Mouse (Mus musculus) embryonic facial prominence, embryonic 10.5 days (tissue): ENCODE data around the gene Prrt1. TPM values are rescaled to one million over a fixed set of nuclear protein-coding genes. Genes with fewer than 3 reads are reported as not detected.

Source experiments
- DNase-seq: peaks from one replicate; pipeline ENCODE4 v3.0.0-alpha.2; 2017; ENCODE audit warnings: low spot score
- H3K27ac ChIP-seq: fragments of 300-500 bp; sonication (generic); replicated peaks from 2 replicates; pipeline ENCODE4 v1.5.1; 2016; ENCODE audit warnings: mild to moderate bottlenecking
- H3K27me3 ChIP-seq: fragments of 300-500 bp; sonication (generic); replicated peaks from 2 replicates; pipeline ENCODE4 v1.6.1; 2016; ENCODE audit warnings: low read depth, mild to moderate bottlenecking; ENCODE audit not compliant: poor library complexity, severe bottlenecking
- H3K36me3 ChIP-seq: fragments of 300-500 bp; sonication (generic); replicated peaks from 2 replicates; pipeline ENCODE4 v1.6.1; 2016; ENCODE audit warnings: mild to moderate bottlenecking, moderate library complexity
- H3K4me1 ChIP-seq: fragments of 300-500 bp; sonication (generic); 2 replicates; pipeline ENCODE4 v1.6.1; 2016
- H3K4me3 ChIP-seq: fragments of 300-500 bp; sonication (generic); 2 replicates; pipeline ENCODE4 v1.5.1; 2016; ENCODE audit warnings: mild to moderate bottlenecking, moderate library complexity
- H3K9me3 ChIP-seq: fragments of 300-500 bp; sonication (generic); 2 replicates; pipeline ENCODE4 v1.6.1; 2016; ENCODE audit warnings: mild to moderate bottlenecking
- WGBS: fragments of 180-500 bp; shearing (Covaris S2); methylation state at CpG from one replicate; pipeline ENCODE4 v1.1.7; 2016; 5-methylcytosine and 5-hydroxymethylcytosine counted together
- polyA plus RNA-seq: library from polyadenylated mRNA; unstranded; fragments of >200 nt; fragmentation: Nextera tagmentation; extraction: Ambion mirVana; gene quantifications from 2 replicates; pipeline ENCODE4 v1.2.1, GENCODE M21; 2016

Gene Prrt1
- polyA plus RNA-seq, 1 experiment from 2014 or later = 0.12 TPM

DNA sequence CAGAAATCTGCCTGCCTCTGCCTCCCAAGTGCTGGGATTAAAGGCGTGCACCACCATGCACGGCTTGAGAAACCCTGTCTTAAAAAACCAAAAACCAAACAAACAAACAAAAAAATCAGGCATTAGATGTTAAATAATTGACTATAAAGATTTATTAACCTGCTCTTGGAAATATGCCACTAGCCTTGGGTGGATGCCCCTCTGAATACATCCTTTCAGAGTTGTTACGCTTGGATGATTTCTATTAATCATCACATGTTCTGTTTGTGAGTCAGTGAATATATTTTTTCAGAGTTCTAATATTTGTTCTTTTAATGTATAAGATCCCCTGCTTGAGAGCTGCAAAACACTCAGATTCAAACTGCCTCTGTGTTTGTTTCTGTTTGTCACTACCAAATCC lies 4.4 kb upstream of the Prrt1 start:
- H3K36me3 ChIP-seq = peaks cover 43% of the 10 kb centered on the region
- H3K4me1 ChIP-seq = peaks cover 41% of the 10 kb centered on the region
- DNase-seq = no peak
- H3K9me3 ChIP-seq = no peaks in the 10 kb centered on the region
- H3K27ac ChIP-seq = no peak overlapping the region
- H3K27me3 ChIP-seq = peaks cover 16% of the 10 kb centered on the region
- no peak overlapping the region for H3K4me3 ChIP-seq
- WGBS = 96% methylated on average over 3 of the region's 3 CpGs

DNA sequence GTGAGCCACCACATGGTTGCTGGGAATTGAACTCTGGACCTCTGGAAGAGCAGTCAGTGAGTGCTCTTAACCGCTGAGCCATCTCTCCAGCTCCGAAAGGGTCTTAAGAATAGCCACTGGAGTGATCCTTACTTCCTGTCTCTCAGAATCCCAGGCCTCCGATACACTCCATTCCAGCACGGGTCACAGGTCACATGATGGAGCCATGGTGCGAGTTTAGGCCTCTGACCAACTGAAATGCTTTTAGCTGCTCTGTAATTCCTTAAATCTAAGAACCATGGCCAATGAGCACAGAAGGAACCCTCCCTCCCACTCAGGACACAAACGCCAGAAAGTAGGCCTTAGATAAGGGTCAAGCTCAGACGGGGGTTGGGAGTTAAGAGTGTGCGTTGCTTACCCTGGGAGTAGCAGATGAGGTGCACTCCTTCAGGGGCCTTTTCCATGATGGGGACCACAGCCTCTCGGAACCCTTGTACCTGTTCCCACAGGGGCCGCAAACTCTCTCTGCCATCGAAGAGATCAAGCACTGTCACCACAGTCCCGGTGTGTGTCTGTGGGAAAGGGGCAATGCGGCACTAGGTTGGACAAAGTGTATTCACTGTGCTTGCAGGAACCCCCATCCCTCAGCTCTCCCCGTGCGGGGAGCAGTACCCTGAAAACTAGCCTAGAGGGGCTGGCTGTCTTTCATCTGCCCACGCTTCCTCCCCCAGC lies 3.1 kb upstream of the Prrt1 start:
- peak overlapping the region; percentile 77 for H3K4me3 ChIP-seq
- 50% methylated on average over 16 of the region's 16 CpGs for WGBS
- H3K27me3 ChIP-seq = peaks cover 28% of the 10 kb centered on the region
- H3K4me1 ChIP-seq = peaks cover 53% of the 10 kb centered on the region
- H3K27ac ChIP-seq = peak overlapping the region; percentile 92
- H3K36me3 ChIP-seq = peaks cover 39% of the 10 kb centered on the region
- H3K9me3 ChIP-seq = no peaks in the 10 kb centered on the region
- DNase-seq = no peak

DNA sequence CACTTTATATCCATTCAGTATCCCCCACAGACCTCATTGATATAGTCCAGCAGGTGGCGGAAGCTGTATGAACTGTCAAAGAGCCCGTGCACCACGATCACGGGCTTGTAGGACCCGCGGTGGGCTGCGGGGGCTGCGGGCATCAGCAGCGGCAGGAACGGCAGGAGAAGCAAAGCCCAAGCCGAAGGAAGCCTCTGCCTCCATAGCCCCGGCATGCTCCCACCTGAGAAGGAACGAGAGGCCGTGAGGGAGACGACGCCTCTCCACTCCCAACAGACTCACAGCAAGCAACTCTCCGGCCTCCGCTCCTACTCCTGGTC lies 2.6 kb upstream of the Prrt1 start:
- peaks cover 35% of the 10 kb centered on the region for H3K36me3 ChIP-seq
- no peaks in the 10 kb centered on the region for H3K9me3 ChIP-seq
- peak overlapping the region; percentile 92 for H3K27ac ChIP-seq
- DNase-seq = peak; percentile 66
- peaks cover 33% of the 10 kb centered on the region for H3K27me3 ChIP-seq
- peaks cover 59% of the 10 kb centered on the region for H3K4me1 ChIP-seq
- under 1% methylated on average over 18 of the region's 18 CpGs for WGBS
- peak overlapping the region; percentile 77 for H3K4me3 ChIP-seq

DNA sequence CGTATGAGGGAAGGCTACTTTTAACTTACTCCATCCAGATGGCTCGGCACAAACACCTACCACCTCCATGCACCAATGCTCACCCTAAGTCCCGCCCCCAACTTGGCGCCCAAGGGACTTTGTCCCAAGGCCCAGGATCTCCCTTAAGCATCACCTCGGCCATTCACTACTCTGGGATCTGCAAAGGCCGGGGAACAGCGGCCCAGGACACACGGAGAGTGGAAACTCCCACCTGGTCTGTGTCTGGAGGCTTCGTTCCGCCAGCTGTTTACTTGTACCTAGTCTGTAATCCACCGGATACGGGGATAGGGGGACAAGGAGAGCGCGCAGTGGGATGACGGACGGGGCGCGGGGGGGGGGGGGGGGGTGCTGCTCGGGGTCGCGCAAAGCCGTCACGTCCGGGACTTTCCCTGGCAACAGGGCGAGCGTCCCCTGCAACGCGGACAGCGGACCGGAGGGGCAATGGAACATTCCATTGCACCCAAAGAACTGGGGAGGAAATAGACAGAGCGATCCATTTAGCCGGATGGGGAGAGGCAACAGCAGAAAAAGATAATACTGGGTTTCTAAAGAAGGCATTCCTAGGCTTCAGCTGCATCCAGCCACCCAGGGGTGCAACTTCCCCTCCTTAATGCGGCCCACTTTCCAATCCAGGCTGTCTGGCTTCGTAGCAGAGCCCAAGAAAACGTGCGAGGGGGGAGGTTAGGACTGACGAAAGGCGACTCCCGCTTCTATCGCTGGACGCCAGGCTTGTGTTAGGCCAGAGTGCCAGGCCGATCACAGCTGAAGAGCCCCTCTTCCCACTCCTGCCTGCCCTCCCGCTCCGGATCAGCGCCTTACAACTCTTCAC lies 2.0 kb upstream of the Prrt1 start:
- peaks cover 64% of the 10 kb centered on the region for H3K4me1 ChIP-seq
- peak overlapping the region; percentile 92 for H3K27ac ChIP-seq
- H3K9me3 ChIP-seq = no peaks in the 10 kb centered on the region
- H3K36me3 ChIP-seq = peaks cover 29% of the 10 kb centered on the region
- DNase-seq = peak; percentile 94
- under 1% methylated on average over 45 of the region's 45 CpGs for WGBS
- peaks cover 39% of the 10 kb centered on the region for H3K27me3 ChIP-seq
- peak overlapping the region; percentile 77 for H3K4me3 ChIP-seq

DNA sequence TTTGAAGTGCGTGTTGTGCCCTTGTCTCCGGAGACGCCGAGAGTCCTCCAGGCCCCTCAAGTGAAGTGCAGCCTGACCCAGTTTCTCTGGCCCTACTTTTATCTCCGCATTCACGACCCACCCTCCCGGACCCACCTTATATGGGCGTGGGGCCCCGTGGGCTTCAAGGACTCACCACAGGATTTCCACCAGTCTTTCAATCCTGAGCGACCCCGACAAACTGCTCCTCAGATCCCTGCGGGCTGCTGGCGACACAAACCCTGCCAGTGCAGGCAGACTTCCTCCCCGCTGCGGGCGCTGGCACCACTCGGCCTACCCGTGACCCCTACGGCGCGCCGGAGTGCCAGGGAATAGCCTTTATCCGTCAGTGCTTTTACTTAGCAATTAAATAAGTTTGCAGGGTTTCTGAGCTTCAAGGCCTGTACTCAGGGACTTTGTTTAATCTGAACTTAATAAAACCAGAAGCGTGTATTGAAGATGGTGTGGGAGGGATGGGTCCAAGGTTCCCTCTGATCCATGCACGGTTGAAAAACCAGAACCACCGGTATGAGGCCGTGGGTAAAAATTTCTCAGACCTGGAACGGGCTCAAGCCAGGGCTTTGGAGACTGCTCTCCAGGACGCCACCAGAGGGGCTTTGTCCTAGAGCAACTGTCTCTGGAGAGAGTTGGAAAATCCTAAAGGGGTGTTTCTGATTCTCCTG lies 1.2 kb upstream of the Prrt1 start, which contains the start of gene Ppt2:
Ppt2 (minus strand) TSS at position 568 of the 701 bp plus-strand sequence.
- peaks cover 68% of the 10 kb centered on the region for H3K4me1 ChIP-seq
- WGBS = 5% methylated on average over 29 of the region's 29 CpGs
- H3K9me3 ChIP-seq = no peaks in the 10 kb centered on the region
- H3K27ac ChIP-seq = peak within 1 kb of the TSS; percentile 92
- H3K4me3 ChIP-seq = peak within 1 kb of the TSS; percentile 77
- DNase-seq = no peak
- H3K36me3 ChIP-seq = peaks cover 21% of the 10 kb centered on the region
- peaks cover 47% of the 10 kb centered on the region for H3K27me3 ChIP-seq

DNA sequence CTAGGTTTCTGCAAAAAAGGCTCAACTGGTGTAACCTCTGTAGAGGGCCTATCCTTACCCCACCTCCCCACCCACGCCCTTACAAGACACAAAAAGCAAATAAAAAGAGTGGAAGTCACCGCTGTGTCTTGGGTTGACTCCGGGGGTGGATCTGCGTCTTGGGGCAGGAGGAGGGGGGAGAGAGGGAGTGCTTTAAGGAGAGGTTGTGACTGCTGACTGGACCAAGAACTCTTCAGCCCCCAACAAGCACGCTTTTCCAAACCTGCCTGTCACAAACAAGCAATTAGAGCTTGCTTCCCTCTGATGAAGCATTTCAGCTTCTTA lies 727 bp upstream of the Prrt1 start:
- peak overlapping the region; percentile 77 for H3K4me3 ChIP-seq
- H3K4me1 ChIP-seq = peaks cover 72% of the 10 kb centered on the region
- peak overlapping the region; percentile 92; the same call in 1 of the 2 replicates for H3K27ac ChIP-seq
- DNase-seq = no peak
- peaks cover 52% of the 10 kb centered on the region for H3K27me3 ChIP-seq
- H3K9me3 ChIP-seq = no peaks in the 10 kb centered on the region
- peaks cover 16% of the 10 kb centered on the region for H3K36me3 ChIP-seq
- 19% methylated on average over 5 of the region's 5 CpGs for WGBS

DNA sequence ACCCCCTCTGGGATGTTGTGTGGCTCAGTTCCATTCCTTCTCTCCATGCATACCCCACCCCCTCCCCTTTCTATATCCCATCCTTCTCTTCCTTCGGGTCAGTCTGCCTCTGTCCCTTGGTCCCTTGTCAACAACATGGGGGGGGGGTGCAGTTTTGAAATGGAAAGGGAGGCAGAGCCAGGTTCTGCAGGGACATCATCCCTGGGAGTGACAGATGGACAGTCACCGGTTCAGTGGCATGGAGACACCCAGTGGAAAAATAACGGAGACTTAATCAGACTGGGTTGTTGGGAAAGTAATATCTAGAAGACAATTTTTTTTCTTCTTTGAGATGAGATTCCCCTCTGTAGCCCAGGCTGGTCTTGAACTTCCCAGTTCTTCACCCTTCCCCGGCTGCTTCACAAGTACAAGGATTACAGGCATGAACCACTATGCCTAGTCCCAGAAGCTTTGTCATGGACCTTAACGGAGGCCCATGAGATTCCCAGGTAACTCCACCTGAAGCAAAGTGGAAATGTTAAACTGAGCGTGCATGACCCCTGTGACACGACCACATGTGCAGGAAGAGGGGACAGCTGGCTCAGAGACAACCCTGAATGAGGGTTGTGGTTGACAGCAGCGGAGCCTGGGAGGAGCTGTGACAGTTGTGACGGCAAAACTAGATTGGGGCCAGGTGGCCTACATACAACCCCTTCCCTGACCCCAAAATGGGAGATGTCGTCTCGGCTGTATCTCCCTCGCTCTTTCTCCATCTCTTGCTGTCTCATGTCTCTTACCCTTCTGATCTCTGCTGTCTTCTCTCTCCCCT lies 667 bp downstream of the Prrt1 start:
- Histone ChIP-seq H3K36me3 (peaks cover 8% of the 10 kb centered on the region), H3K4me3 (peak overlapping the region; percentile 77), H3K27ac (no peak overlapping the region), H3K9me3 (no peaks in the 10 kb centered on the region), H3K27me3 (peaks cover 57% of the 10 kb centered on the region), H3K4me1 (peaks cover 73% of the 10 kb centered on the region)
- no peak for DNase-seq
- 8% methylated on average over 12 of the region's 12 CpGs for WGBS

DNA sequence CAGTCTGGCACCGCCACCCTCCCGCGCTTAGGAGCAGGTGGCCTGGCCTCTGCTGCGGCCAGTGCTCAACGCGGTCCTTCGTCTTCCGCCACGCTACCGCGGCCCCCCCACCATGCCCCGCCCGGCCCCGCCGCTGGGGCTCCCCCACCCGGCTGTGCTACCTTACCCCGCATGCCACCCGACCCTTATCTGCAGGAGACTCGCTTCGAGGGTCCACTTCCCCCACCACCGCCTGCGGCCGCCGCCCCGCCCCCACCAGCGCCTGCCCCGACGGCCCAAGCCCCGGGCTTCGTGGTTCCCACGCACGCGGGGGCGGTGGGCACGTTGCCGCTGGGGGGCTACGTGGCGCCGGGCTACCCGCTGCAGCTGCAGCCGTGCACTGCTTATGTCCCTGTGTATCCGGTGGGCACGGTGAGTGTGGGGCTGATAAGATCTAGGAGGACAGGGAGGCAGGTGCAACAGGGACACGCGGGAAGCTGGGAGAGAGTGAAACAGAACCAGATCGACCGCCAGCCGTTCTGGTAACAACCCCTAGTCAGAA lies 1.5 kb downstream of the Prrt1 start:
- peak; percentile 34 for DNase-seq
- Histone ChIP-seq H3K4me1 (peaks cover 71% of the 10 kb centered on the region), H3K4me3 (peak overlapping the region; percentile 77), H3K27me3 (peaks cover 61% of the 10 kb centered on the region), H3K9me3 (no peaks in the 10 kb centered on the region), H3K27ac (peak overlapping the region; percentile 51; the same call in 1 of the 2 replicates), H3K36me3 (0 out of 2 replicates have a peak, but pooled peaks cover under 1% of the 10 kb centered on the region)
- 2% methylated on average over 48 of the region's 48 CpGs for WGBS

DNA sequence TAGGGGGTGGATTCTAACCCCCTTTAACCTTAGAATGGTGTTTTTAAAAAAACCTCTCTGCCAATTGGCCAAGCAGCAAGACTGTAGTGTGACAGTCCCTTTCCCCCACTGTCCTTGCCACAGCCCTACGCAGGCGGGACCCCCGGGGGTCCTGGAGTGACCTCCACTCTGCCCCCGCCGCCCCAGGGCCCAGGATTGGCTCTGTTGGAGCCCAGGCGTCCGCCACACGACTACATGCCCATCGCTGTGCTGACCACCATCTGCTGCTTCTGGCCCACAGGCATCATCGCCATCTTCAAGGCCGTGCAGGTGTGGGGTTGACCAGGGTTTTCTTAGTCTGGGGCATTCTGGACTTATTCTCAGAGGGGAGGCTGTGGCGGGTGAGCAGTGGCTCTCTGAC lies 2.3 kb downstream of the Prrt1 start:
- 3% methylated on average over 12 of the region's 12 CpGs for WGBS
- Histone ChIP-seq H3K27ac (peak overlapping the region; percentile 57), H3K36me3 (no peaks in the 10 kb centered on the region), H3K27me3 (peaks cover 65% of the 10 kb centered on the region), H3K4me1 (peaks cover 63% of the 10 kb centered on the region), H3K9me3 (no peaks in the 10 kb centered on the region), H3K4me3 (peak overlapping the region; percentile 77)
- peak; percentile 41 for DNase-seq

DNA sequence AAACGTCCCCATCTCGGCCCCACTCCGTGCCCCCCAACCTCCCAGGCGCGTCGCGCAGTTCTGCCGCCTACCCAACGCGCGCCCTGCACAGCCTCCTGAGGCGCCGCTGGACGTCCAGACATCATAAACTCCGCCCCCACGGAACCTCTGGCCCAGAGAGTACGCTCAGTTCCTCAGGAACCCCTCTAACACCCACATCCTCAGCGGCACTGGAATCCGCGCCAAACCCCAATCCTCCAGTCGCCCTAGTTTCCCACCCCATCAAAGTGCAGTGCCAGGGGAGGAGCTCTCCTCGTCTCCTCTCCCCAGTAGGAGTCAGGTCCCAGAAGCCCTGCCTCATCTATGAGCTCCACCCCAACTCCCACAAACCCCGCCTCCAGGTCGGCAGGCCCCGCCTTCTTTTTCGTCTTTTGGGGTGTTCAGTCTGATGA lies 2.9 kb downstream of the Prrt1 start:
- peak overlapping the region; percentile 57 for H3K27ac ChIP-seq
- peak overlapping the region; percentile 77 for H3K4me3 ChIP-seq
- H3K36me3 ChIP-seq = no peaks in the 10 kb centered on the region
- peaks cover 67% of the 10 kb centered on the region for H3K27me3 ChIP-seq
- H3K4me1 ChIP-seq = peaks cover 58% of the 10 kb centered on the region
- DNase-seq = peak; percentile 64
- H3K9me3 ChIP-seq = no peaks in the 10 kb centered on the region
- WGBS = under 1% methylated on average over 26 of the region's 26 CpGs

DNA sequence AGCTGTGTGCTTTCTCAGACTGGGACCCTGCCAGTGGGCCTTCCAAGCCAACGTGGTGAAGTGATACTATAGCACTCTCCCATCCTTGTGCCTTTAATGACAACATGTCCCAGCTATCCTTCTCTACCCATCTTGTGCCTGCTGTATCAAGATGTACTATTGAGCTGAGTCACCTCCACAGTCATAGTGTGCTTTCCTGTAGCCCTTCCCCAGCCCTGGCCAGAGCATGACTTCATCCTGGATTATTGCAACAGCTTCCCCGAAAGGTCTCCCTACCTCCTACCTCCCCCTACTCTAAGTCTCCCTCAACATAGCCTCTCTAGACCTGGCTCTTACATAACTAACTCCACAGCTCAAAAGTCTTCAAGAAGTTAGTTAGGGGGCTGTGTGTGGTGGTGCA lies 6.3 kb downstream of the Prrt1 start:
- WGBS = 70% methylated on average over 2 of the region's 2 CpGs
- H3K9me3 ChIP-seq = no peaks in the 10 kb centered on the region
- no peak overlapping the region for H3K4me3 ChIP-seq
- no peak for DNase-seq
- peaks cover 49% of the 10 kb centered on the region for H3K27me3 ChIP-seq
- no peaks in the 10 kb centered on the region for H3K36me3 ChIP-seq
- H3K4me1 ChIP-seq = peaks cover 29% of the 10 kb centered on the region
- no peak overlapping the region for H3K27ac ChIP-seq
